Mouse (Mus musculus) limb, embryonic 14.5 days (tissue): Measurements from ENCODE around the gene Zfp750. TPM values are rescaled to one million over a fixed set of nuclear protein-coding genes. Genes with fewer than 3 reads are reported as not detected.

ENCODE experiments used
- ATAC-seq: fragments of 200-750 bp; cut with Nextera tagmentation; 2 replicates; pipeline ENCODE4 v1.8.0; 2017; ENCODE audit warnings: low read depth, moderate number of reproducible peaks, moderate TSS enrichment; ENCODE audit not compliant: low FRiP score
- DNase-seq: peaks from one replicate; pipeline ENCODE4 v3.0.0-alpha.2; 2015; ENCODE audit warnings: low spot score
- H3K27ac ChIP-seq: fragments of 300-500 bp; sonication (generic); replicated peaks from 2 replicates; pipeline ENCODE4 v1.5.1; 2014; ENCODE audit warnings: low read depth, mild to moderate bottlenecking, low read length, moderate library complexity, mixed read lengths
- H3K27me3 ChIP-seq: fragments of 300-500 bp; sonication (generic); 2 replicates; pipeline ENCODE4 v1.6.1; 2014; ENCODE audit warnings: low read length, mixed read lengths; ENCODE audit not compliant: control insufficient read depth, insufficient read depth
- H3K36me3 ChIP-seq: fragments of 300-500 bp; sonication (generic); 2 replicates; pipeline ENCODE4 v1.6.1; 2014; ENCODE audit warnings: mild to moderate bottlenecking, low read length, moderate library complexity, mixed read lengths; ENCODE audit not compliant: control insufficient read depth, insufficient read depth
- H3K4me1 ChIP-seq: fragments of 300-500 bp; sonication (generic); 2 replicates; pipeline ENCODE4 v1.6.1; 2014; ENCODE audit warnings: antibody characterized with exemption, low read length, mixed read lengths; ENCODE audit not compliant: control insufficient read depth, insufficient read depth
- H3K4me2 ChIP-seq: fragments of 300-500 bp; sonication (generic); replicated peaks from 2 replicates; pipeline ENCODE4 v1.6.1; 2014; ENCODE audit warnings: low read depth, mild to moderate bottlenecking, low read length, moderate library complexity; ENCODE audit not compliant: severe bottlenecking
- H3K4me3 ChIP-seq: fragments of 300-500 bp; sonication (generic); replicated peaks from 2 replicates; pipeline ENCODE4 v1.5.1; 2014; ENCODE audit warnings: low read length
- H3K9ac ChIP-seq: fragments of 300-500 bp; sonication (generic); 2 replicates; pipeline ENCODE4 v1.6.1; 2014; ENCODE audit warnings: mild to moderate bottlenecking, low read depth, low read length, moderate library complexity; ENCODE audit not compliant: severe bottlenecking
- H3K9me3 ChIP-seq: fragments of 300-500 bp; sonication (generic); 2 replicates; pipeline ENCODE4 v1.6.1; 2016; ENCODE audit warnings: low read length; ENCODE audit not compliant: control insufficient read depth
- POLR2A ChIP-seq: fragments of 200-500 bp; IDR thresholded peaks from 2 replicates; pipeline ENCODE4 v1.8.0; 2012; ENCODE audit warnings: inconsistent platforms, mild to moderate bottlenecking, moderate library complexity, borderline replicate concordance; ENCODE audit not compliant: insufficient read depth, insufficient read length; ENCODE audit errors: extremely low read depth
- WGBS: fragments of 180-500 bp; shearing (Covaris S2); extraction: QIAGEN DNeasy Blood & Tissue Kit; methylation state at CpG from one replicate; pipeline ENCODE4 v1.1.7; 2014; 5-methylcytosine and 5-hydroxymethylcytosine counted together
- polyA plus RNA-seq, 2 experiments: library from polyadenylated mRNA; depleted of rRNA in 1 of 2; stranded (reverse) in 1 of 2; unstranded in 1 of 2; fragments of >200 nt; fragmentation: Nextera tagmentation in 1 of 2; extraction: Ambion mirVana in 1 of 2; gene quantifications; 2 replicates each; pipeline versions ENCODE4 v1.2.1 to v1.2.3; 2012 to 2014

Gene Zfp750
- polyA plus RNA-seq (2012; rRNA removed) (10.7 and 12.8 TPM in 2 replicates), polyA plus RNA-seq (2014; fragmentation: Nextera tagmentation; extraction: Ambion mirVana) (19.7 and 24.0 TPM in 2 replicates)

GRCm38 (mm10) chr11:121519131-121519530 lies at the start of gene Zfp750:
TSS of gene Zfp750 (minus strand) at chr11:121519333.
- Histone ChIP-seq H3K27ac (no peak within 1 kb of the TSS), H3K4me1 (peaks cover 7% of the 10 kb centered on the region; the same call in 1 of the 2 replicates), H3K9ac (no peak within 1 kb of the TSS), H3K27me3 (no peaks in the 10 kb centered on the region), H3K4me2 (0 out of 2 replicates have a peak within 1 kb of the TSS, but pooled peaks have one; percentile 10), H3K4me3 (no peak within 1 kb of the TSS), H3K9me3 (no peaks in the 10 kb centered on the region), H3K36me3 (no peaks in the 10 kb centered on the region)
- TF ChIP-seq POLR2A = no peak
- DNase-seq (no peak), ATAC-seq (no peak)
- WGBS = 38% methylated on average over 10 of the region's 10 CpGs

- no peaks in the 10 kb centered on the region for H3K9me3 ChIP-seq
- no peak for TF ChIP-seq POLR2A
- H3K27me3 ChIP-seq = no peaks in the 10 kb centered on the region
- no peak overlapping the region for H3K27ac ChIP-seq
- H3K36me3 ChIP-seq = peaks cover 7% of the 10 kb centered on the region; the same call in 1 of the 2 replicates
- WGBS = 94% methylated on average over 4 of the region's 4 CpGs
- no peak overlapping the region for H3K4me2 ChIP-seq
- DNase-seq = no peak
- no peak for ATAC-seq
- H3K4me3 ChIP-seq = no peak overlapping the region
- no peaks in the 10 kb centered on the region for H3K4me1 ChIP-seq
- H3K9ac ChIP-seq = no peak overlapping the region
Measured at GRCm38 (mm10) chr11:121564265-121564664, 45.1 kb upstream of the Zfp750 start.

DNA sequence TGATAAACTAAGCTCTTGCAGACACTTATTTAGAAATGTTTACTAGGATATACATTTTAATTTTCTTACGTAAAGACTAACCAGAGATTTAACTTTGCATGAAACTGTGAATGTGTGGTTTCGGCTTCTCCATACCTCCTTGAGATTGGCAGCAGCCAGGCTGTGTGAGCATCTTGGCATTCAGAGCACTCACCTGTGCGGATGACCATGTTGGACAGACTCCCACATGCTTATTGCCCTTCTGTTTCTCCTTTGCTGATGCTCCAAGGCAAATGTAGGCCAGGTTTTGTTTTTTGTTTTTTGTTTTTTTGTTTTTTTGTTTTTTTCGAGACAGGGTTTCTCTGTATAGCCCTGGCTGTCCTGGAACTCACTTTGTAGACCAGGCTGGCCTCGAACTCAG lies 44.2 kb upstream of the Zfp750 start:
- H3K4me2 ChIP-seq = no peak overlapping the region
- no peak overlapping the region for H3K27ac ChIP-seq
- no peak overlapping the region for H3K9ac ChIP-seq
- no peak for TF ChIP-seq POLR2A
- 93% methylated on average over 5 of the region's 5 CpGs for whole genome bisulfite sequencing
- no peaks in the 10 kb centered on the region for H3K9me3 ChIP-seq
- no peak for DNase-seq
- no peaks in the 10 kb centered on the region for H3K4me1 ChIP-seq
- no peak for ATAC-seq
- no peaks in the 10 kb centered on the region for H3K27me3 ChIP-seq
- no peak overlapping the region for H3K4me3 ChIP-seq
- H3K36me3 ChIP-seq = peaks cover 7% of the 10 kb centered on the region; the same call in 1 of the 2 replicates

DNA sequence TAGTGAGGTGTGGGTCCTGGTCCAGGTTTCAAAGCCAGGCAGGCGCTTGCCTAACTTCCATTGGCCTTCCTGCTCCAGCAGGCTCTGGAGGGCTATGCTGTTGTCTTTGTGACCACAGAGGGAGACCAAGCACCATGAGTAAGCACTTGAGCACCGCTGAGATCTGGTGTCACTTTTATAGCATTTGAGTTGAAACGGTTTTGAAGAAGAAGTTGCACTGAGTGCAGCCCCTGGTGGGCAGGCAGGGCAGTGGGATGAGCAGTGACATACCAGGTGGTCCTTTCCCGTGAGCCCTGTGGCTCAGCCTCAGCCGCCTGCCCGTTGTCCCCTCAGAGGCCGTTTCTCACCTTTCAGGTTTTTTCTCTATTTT lies 41.1 kb upstream of the Zfp750 start:
- no peak overlapping the region for H3K4me3 ChIP-seq
- peaks cover 7% of the 10 kb centered on the region; the same call in 1 of the 2 replicates for H3K36me3 ChIP-seq
- no peaks in the 10 kb centered on the region for H3K9me3 ChIP-seq
- H3K4me2 ChIP-seq = no peak overlapping the region
- ATAC-seq (no peak), DNase-seq (no peak)
- WGBS = 57% methylated on average over 7 of the region's 7 CpGs
- TF ChIP-seq POLR2A = no peak
- H3K27me3 ChIP-seq = no peaks in the 10 kb centered on the region
- no peak overlapping the region for H3K27ac ChIP-seq
- H3K4me1 ChIP-seq = no peaks in the 10 kb centered on the region
- no peak overlapping the region for H3K9ac ChIP-seq

- no peak for DNase-seq
- Histone ChIP-seq H3K9ac (no peak overlapping the region), H3K4me1 (no peaks in the 10 kb centered on the region), H3K9me3 (no peaks in the 10 kb centered on the region), H3K4me2 (no peak overlapping the region), H3K27me3 (no peaks in the 10 kb centered on the region), H3K27ac (no peak overlapping the region), H3K36me3 (peaks cover 5% of the 10 kb centered on the region; the same call in 1 of the 2 replicates), H3K4me3 (no peak overlapping the region)
- no peak for TF ChIP-seq POLR2A
- WGBS = 83% methylated on average over 4 of the region's 4 CpGs
- ATAC-seq = no peak
Measured at GRCm38 (mm10) chr11:121559527-121560293, 40.6 kb upstream of the Zfp750 start.

GRCm38 (mm10) chr11:121558522-121558921 lies 39.4 kb upstream of the Zfp750 start:
- ATAC-seq (no peak), DNase-seq (no peak)
- Histone ChIP-seq H3K27ac (no peak overlapping the region), H3K4me2 (no peak overlapping the region), H3K36me3 (no peaks in the 10 kb centered on the region), H3K9me3 (no peaks in the 10 kb centered on the region), H3K27me3 (no peaks in the 10 kb centered on the region), H3K4me3 (no peak overlapping the region), H3K4me1 (no peaks in the 10 kb centered on the region), H3K9ac (no peak overlapping the region)
- no peak for TF ChIP-seq POLR2A
- WGBS = 78% methylated on average over 3 of the region's 3 CpGs
